Mouse (Mus musculus) thymus, adult 2 months (tissue): ENCODE measurements around the gene Nccrp1.
"Not testable (repeated sequence)": the region's sequence is repeated elsewhere in the genome, so short reads cannot be mapped to it uniquely, and the experiment has no call there.

Experiments
- CTCF ChIP-seq: fragments of 200-500 bp; IDR thresholded peaks from 2 replicates; pipeline ENCODE4 v1.5.1; 2012; ENCODE audit warnings: mild to moderate bottlenecking, control low read depth, low read length, moderate library complexity, borderline replicate concordance; ENCODE audit not compliant: control insufficient read depth, poor library complexity, insufficient read depth; ENCODE audit errors: extremely low read depth
- POLR2A ChIP-seq: fragments of 200-500 bp; IDR thresholded peaks from 2 replicates; pipeline ENCODE4 v1.6.1; 2012; ENCODE audit warnings: mild to moderate bottlenecking, low read length, control low read depth, moderate library complexity; ENCODE audit not compliant: control insufficient read depth, poor library complexity, insufficient read depth; ENCODE audit errors: extremely low read depth

GRCm38 (mm10) chr7:28522536-28522935 is 24.5 kb downstream of the Nccrp1 start, which contains the start of gene Ifnl3:
- TF ChIP-seq CTCF, POLR2A: not testable (repeated sequence)
